Mouse (Mus musculus) embryonic facial prominence, embryonic 14.5 days (tissue): ENCODE measurements around the gene Stx18. TPM values are rescaled to one million over a fixed set of nuclear protein-coding genes. Genes with fewer than 3 reads are reported as not detected.

Experiments used
- ATAC-seq: fragments of 200-750 bp; cut with Nextera tagmentation; 2 replicates; pipeline ENCODE4 v1.8.0; 2017; ENCODE audit warnings: low read depth, moderate number of reproducible peaks, moderate TSS enrichment
- DNase-seq: peaks from one replicate; pipeline ENCODE4 v3.0.0-alpha.2; 2015; ENCODE audit warnings: low spot score
- H3K27ac ChIP-seq: fragments of 300-500 bp; sonication (generic); replicated peaks from 2 replicates; pipeline ENCODE4 v1.5.1; 2014; ENCODE audit warnings: low read depth, mild to moderate bottlenecking, low read length, moderate library complexity
- H3K27me3 ChIP-seq: fragments of 300-500 bp; sonication (generic); replicated peaks from 2 replicates; pipeline ENCODE4 v1.6.1; 2014; ENCODE audit warnings: low read length; ENCODE audit not compliant: control insufficient read depth, insufficient read depth
- H3K36me3 ChIP-seq: fragments of 300-500 bp; sonication (generic); 2 replicates; pipeline ENCODE4 v1.6.1; 2014; ENCODE audit warnings: low read length, mixed read lengths; ENCODE audit not compliant: control insufficient read depth, insufficient read depth
- H3K4me1 ChIP-seq: fragments of 300-500 bp; sonication (generic); 2 replicates; pipeline ENCODE4 v1.6.1; 2014; ENCODE audit warnings: antibody characterized with exemption, low read length; ENCODE audit not compliant: control insufficient read depth, insufficient read depth
- H3K4me2 ChIP-seq: fragments of 300-500 bp; sonication (generic); 2 replicates; pipeline ENCODE4 v1.6.1; 2014; ENCODE audit warnings: low read depth, mild to moderate bottlenecking, low read length, moderate library complexity, mixed read lengths
- H3K4me3 ChIP-seq: fragments of 300-500 bp; sonication (generic); 2 replicates; pipeline ENCODE4 v1.5.1; 2014; ENCODE audit warnings: low read depth, mild to moderate bottlenecking, low read length
- H3K9ac ChIP-seq: fragments of 300-500 bp; sonication (generic); 2 replicates; pipeline ENCODE4 v1.6.1; 2014; ENCODE audit warnings: low read depth, mild to moderate bottlenecking, low read length, moderate library complexity, mixed read lengths
- H3K9me3 ChIP-seq: fragments of 300-500 bp; sonication (generic); 2 replicates; pipeline ENCODE4 v1.6.1; 2016; ENCODE audit warnings: low read length; ENCODE audit not compliant: control insufficient read depth
- WGBS: fragments of 180-500 bp; shearing (Covaris S2); extraction: QIAGEN DNeasy Blood & Tissue Kit; methylation state at CpG from one replicate; pipeline ENCODE4 v1.1.7; 2014; 5-methylcytosine and 5-hydroxymethylcytosine counted together
- polyA plus RNA-seq: library from polyadenylated mRNA; unstranded; fragments of >200 nt; fragmentation: Nextera tagmentation; extraction: Ambion mirVana; gene quantifications from 2 replicates; pipeline ENCODE4 v1.2.1, GENCODE M21; 2014

Stx18 gene
- polyA plus RNA-seq, 1 experiment from 2014 or later: 45.8 TPM

DNA sequence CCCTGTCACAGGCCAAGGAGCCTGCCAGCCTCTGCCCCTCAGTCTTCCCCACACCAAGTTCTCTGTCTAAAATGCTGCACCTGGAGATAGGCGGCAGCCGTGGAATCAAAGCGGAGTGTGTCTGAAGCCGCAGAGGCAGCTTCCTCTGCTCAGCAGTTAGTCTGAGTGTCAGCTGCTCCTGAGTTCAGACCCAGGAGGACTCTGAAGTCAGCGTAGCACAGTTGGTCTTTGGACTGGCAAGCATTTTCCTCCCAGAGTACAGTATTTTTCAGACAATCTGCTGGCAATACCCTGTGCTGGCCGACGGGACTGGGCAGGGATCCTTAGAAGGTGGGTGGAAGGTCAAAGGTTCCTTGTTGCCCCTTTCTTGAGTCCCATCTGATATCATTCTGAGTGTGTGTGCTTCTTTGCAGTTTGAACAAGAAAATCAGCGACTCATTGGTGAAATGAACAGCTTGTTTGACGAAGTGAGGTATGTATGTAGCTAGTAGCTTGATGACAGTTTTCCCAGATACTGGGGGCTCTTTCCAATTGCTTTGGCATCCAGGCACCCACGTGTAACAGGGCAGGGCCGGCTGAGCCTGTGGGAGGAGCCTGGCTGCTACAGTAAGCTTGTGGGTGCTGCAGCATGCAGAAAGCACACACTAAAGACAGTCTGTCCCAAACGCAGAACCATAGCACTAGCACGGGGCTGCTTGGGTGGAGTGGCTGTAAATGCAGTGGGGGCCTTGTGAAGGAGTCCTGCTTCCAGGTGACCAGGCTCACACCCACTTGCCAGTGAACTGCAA is 88.2 kb downstream of the Stx18 start:
- DNase-seq (no peak), ATAC-seq (no peak)
- Histone ChIP-seq H3K27me3 (no peaks in the 10 kb centered on the region), H3K27ac (no peak overlapping the region), H3K4me1 (no peaks in the 10 kb centered on the region), H3K4me2 (no peak overlapping the region), H3K36me3 (peaks cover 32% of the 10 kb centered on the region), H3K4me3 (no peak overlapping the region), H3K9me3 (no peaks in the 10 kb centered on the region), H3K9ac (no peak overlapping the region)
- 82% methylated on average over 13 of the region's 13 CpGs for WGBS

GRCm38 (mm10) chr5:38129339-38129738 is 90.8 kb downstream of the Stx18 start:
- H3K9ac ChIP-seq: no peak overlapping the region
- H3K4me3 ChIP-seq: no peak overlapping the region
- WGBS: 99% methylated on average over 2 of the region's 2 CpGs
- H3K36me3 ChIP-seq: peaks cover 24% of the 10 kb centered on the region; the same call in 1 of the 2 replicates
- H3K27me3 ChIP-seq: no peaks in the 10 kb centered on the region
- no peak overlapping the region for H3K27ac ChIP-seq
- H3K4me1 ChIP-seq: no peaks in the 10 kb centered on the region
- H3K4me2 ChIP-seq: no peak overlapping the region
- no peaks in the 10 kb centered on the region for H3K9me3 ChIP-seq
- ATAC-seq (no peak), DNase-seq (no peak)

DNA sequence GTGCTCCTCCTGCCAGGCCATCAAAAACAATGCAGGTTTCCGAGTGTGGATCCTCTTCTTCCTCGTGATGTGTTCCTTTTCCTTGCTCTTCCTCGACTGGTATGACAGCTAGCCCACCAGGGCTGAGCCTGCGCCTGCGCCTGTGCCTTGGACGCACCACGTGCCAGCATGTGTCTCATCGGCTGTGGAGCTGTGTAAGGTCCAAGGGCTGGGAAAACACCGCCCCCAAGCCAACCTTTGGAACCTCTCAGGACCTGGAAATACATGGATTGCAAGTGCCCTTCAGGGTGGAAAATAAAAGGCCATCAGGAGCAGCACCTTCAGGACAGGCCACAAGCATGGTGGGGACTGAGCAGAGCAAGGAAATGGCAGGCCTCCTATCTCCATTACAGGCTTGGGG is 97.7 kb downstream of the Stx18 start:
- ATAC-seq: no peak; the same call in 1 of the 2 replicates
- peaks cover 67% of the 10 kb centered on the region for H3K36me3 ChIP-seq
- WGBS: 87% methylated on average over 9 of the region's 9 CpGs
- H3K9ac ChIP-seq: no peak overlapping the region
- DNase-seq: no peak
- no peaks in the 10 kb centered on the region for H3K9me3 ChIP-seq
- no peaks in the 10 kb centered on the region for H3K27me3 ChIP-seq
- H3K4me1 ChIP-seq: no peaks in the 10 kb centered on the region
- H3K4me3 ChIP-seq: no peak overlapping the region
- no peak overlapping the region for H3K4me2 ChIP-seq
- no peak overlapping the region for H3K27ac ChIP-seq

- Histone ChIP-seq H3K36me3 (peaks cover 74% of the 10 kb centered on the region), H3K27me3 (no peaks in the 10 kb centered on the region), H3K9me3 (no peaks in the 10 kb centered on the region), H3K27ac (no peak overlapping the region), H3K9ac (no peak overlapping the region), H3K4me3 (no peak overlapping the region), H3K4me1 (no peaks in the 10 kb centered on the region), H3K4me2 (no peak overlapping the region)
- DNase-seq: no peak
- no peak for ATAC-seq
- WGBS: 70% methylated on average over 9 of the region's 9 CpGs
Observed at GRCm38 (mm10) chr5:38137163-38137562, 98.6 kb downstream of the Stx18 start.

DNA sequence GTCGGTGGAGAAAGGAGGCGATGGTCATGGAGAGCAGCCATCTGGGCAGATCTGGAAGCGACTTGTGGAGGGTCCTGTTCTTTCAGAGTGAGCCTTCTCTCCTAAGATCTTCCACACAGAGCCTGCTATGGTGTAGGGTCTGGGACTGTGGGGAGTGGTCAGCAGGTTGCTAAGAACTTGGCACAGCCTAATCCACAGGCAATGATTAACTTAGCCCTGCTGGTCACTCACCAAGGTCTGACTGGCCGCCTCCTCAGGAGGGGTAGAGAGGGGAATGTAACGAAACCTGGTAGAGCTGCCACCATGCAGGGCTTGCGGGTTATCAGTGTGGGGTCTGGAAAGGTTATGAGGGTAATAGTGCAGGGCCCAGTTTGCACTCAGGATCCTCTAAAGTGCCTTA is 102.4 kb downstream of the Stx18 start:
- WGBS: 93% methylated on average over 6 of the region's 6 CpGs
- no peaks in the 10 kb centered on the region for H3K4me1 ChIP-seq
- H3K9ac ChIP-seq: no peak overlapping the region
- H3K4me3 ChIP-seq: no peak overlapping the region
- peaks cover 86% of the 10 kb centered on the region for H3K36me3 ChIP-seq
- ATAC-seq: no peak
- no peak overlapping the region for H3K4me2 ChIP-seq
- H3K9me3 ChIP-seq: no peaks in the 10 kb centered on the region
- H3K27ac ChIP-seq: no peak overlapping the region
- H3K27me3 ChIP-seq: no peaks in the 10 kb centered on the region
- no peak for DNase-seq

GRCm38 (mm10) chr5:38146524-38146923 is 108.0 kb downstream of the Stx18 start:
- ATAC-seq (no peak), DNase-seq (no peak)
- WGBS: 82% methylated on average over 6 of the region's 6 CpGs
- no peak overlapping the region for H3K4me3 ChIP-seq
- H3K9ac ChIP-seq: no peak overlapping the region
- no peaks in the 10 kb centered on the region for H3K27me3 ChIP-seq
- no peaks in the 10 kb centered on the region for H3K9me3 ChIP-seq
- H3K27ac ChIP-seq: no peak overlapping the region
- H3K4me2 ChIP-seq: no peak overlapping the region
- H3K4me1 ChIP-seq: no peaks in the 10 kb centered on the region
- H3K36me3 ChIP-seq: peaks cover 76% of the 10 kb centered on the region

- Histone ChIP-seq H3K27me3 (no peaks in the 10 kb centered on the region), H3K9ac (no peak overlapping the region), H3K27ac (no peak overlapping the region), H3K4me3 (no peak overlapping the region), H3K9me3 (no peaks in the 10 kb centered on the region), H3K36me3 (peaks cover 91% of the 10 kb centered on the region), H3K4me1 (no peaks in the 10 kb centered on the region), H3K4me2 (no peak overlapping the region)
- ATAC-seq (no peak), DNase-seq (no peak)
- 80% methylated on average over 3 of the region's 3 CpGs for WGBS
Observed at GRCm38 (mm10) chr5:38151264-38151663, 112.7 kb downstream of the Stx18 start.

- Histone ChIP-seq H3K4me3 (no peak overlapping the region), H3K9ac (no peak overlapping the region), H3K27me3 (no peaks in the 10 kb centered on the region), H3K9me3 (no peaks in the 10 kb centered on the region), H3K36me3 (peaks cover 98% of the 10 kb centered on the region), H3K27ac (no peak overlapping the region), H3K4me2 (no peak overlapping the region), H3K4me1 (no peaks in the 10 kb centered on the region; the same call in 1 of the 2 replicates)
- no peak for DNase-seq
- 88% methylated on average over 10 of the region's 10 CpGs for WGBS
- no peak for ATAC-seq
Observed at GRCm38 (mm10) chr5:38152201-38153108, 113.9 kb downstream of the Stx18 start.
